Mouse (Mus musculus): Measurements from ENCODE around the gene Cul9. TPM values are rescaled to one million over a fixed set of nuclear protein-coding genes. Genes with fewer than 3 reads are reported as not detected.
"Not testable (repeated sequence)": the region's sequence is repeated elsewhere in the genome, so short reads cannot be mapped to it uniquely, and the experiment has no call there.

Cul9 gene
- polyA plus RNA-seq, 1 experiment from 2014 or later = 6.5 TPM

DNA sequence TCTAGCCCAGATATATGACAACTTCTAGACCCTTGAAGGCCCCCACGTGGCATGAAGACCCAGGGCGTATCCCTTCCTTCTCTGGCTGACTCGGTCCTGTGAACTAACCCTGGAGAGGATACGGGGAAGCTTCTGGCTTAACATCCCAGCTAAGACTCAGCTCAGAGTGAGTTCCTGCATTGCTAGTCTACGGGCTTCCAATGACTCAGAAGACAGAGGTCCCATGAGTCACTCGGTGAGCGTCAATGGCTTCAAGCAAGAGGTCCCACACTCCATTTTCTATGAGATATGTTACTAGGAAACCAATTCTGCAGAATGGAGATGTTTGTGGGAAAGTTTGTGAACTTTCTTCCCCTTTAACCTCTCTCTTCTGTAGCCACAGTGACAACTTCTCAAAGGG is 28.3 kb upstream of the Cul9 start:
- Histone ChIP-seq H3K9ac (ENCODE audit: low read depth, low read length) (no peak overlapping the region), H3K4me2 (ENCODE audit: low read length) (no peak overlapping the region), H3K4me3 (replicated peaks; ENCODE audit: low read depth, low read length) (no peak overlapping the region), H3K27ac (no peak overlapping the region), H3K9me3 (replicated peaks; ENCODE audit: low read length) (no peaks in the 10 kb centered on the region), H3K27me3 (ENCODE audit: insufficient read depth, low read length) (no peaks in the 10 kb centered on the region), H3K4me1 (replicated peaks; ENCODE audit: insufficient read depth, low read length) (no peaks in the 10 kb centered on the region; the same call in 1 of the 2 replicates), H3K36me3 (ENCODE audit: insufficient read depth, low read length) (peaks cover 69% of the 10 kb centered on the region)
- DNase-seq (ENCODE audit: low spot score) (no peak), ATAC-seq (replicated peaks; ENCODE audit: low FRiP score, low read depth) (no peak)
- no peak for TF ChIP-seq CTCF (IDR thresholded peaks at IDR 0.05; ENCODE audit: low read depth)
- 86% methylated on average over 7 of the region's 7 CpGs for WGBS

DNA sequence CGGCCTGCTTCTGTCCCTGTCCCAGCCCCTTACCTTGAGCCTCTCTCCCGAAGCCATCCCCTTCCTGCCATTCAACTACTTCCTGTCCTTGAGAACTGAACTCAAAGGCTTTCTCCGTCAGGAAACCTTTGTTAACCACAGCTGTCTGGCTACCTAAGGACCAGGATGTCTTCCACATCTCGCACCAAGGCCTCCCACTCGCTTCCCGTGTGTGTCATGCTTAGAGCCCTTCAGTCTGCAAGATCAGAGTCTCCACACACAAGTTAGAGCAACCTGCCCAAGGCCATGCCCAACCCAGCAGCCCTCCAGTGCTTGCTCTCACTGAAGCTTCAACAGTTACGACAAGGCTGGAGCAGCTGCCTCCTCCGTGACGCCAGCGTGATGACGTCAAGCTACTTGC is 24.8 kb upstream of the Cul9 start:
- no peak overlapping the region for H3K27ac ChIP-seq
- H3K4me2 ChIP-seq (ENCODE audit: low read length) = no peak overlapping the region
- H3K4me1 ChIP-seq (replicated peaks; ENCODE audit: insufficient read depth, low read length) = no peaks in the 10 kb centered on the region
- no peak overlapping the region for H3K4me3 ChIP-seq (replicated peaks; ENCODE audit: low read depth, low read length)
- WGBS = 79% methylated on average over 11 of the region's 11 CpGs
- no peaks in the 10 kb centered on the region for H3K27me3 ChIP-seq (ENCODE audit: insufficient read depth, low read length)
- H3K9me3 ChIP-seq (replicated peaks; ENCODE audit: low read length) = no peaks in the 10 kb centered on the region
- TF ChIP-seq CTCF (IDR thresholded peaks at IDR 0.05; ENCODE audit: low read depth) = no peak
- H3K36me3 ChIP-seq (ENCODE audit: insufficient read depth, low read length) = peaks cover 68% of the 10 kb centered on the region
- H3K9ac ChIP-seq (ENCODE audit: low read depth, low read length) = no peak overlapping the region
- DNase-seq (ENCODE audit: low spot score) = no peak
- 0 out of 2 replicates have a peak, but pooled peaks have one; percentile 9 for ATAC-seq (replicated peaks; ENCODE audit: low FRiP score, low read depth)

DNA sequence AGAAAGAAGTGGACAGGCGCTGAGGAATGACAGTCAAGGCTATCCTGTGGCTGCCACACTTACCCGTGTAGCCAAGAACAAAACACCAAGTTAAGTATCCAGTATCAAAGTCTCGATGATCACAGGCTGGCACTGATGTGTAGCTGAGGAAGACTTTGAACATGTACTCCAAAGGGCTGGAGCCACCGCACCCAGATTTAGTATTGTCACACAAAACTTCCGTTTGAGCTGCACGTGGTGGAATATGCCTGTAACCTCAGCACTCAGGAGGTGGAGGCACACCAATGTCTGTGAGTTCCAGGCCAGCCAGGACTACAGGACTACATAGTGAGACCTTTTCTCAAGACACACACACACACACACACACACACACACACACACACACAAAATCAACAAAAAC is 13.0 kb upstream of the Cul9 start:
- Histone ChIP-seq H3K4me3 (replicated peaks; ENCODE audit: low read depth, low read length) (no peak overlapping the region), H3K9ac (ENCODE audit: low read depth, low read length) (no peak overlapping the region), H3K4me1 (replicated peaks; ENCODE audit: insufficient read depth, low read length) (peaks cover 10% of the 10 kb centered on the region; the same call in 1 of the 2 replicates), H3K27me3 (ENCODE audit: insufficient read depth, low read length) (no peaks in the 10 kb centered on the region), H3K27ac (no peak overlapping the region), H3K4me2 (ENCODE audit: low read length) (no peak overlapping the region), H3K36me3 (ENCODE audit: insufficient read depth, low read length) (no peaks in the 10 kb centered on the region), H3K9me3 (replicated peaks; ENCODE audit: low read length) (no peaks in the 10 kb centered on the region)
- 82% methylated on average over 6 of the region's 6 CpGs for WGBS
- no peak for TF ChIP-seq CTCF (IDR thresholded peaks at IDR 0.05; ENCODE audit: low read depth)
- DNase-seq (ENCODE audit: low spot score) (no peak), ATAC-seq (replicated peaks; ENCODE audit: low FRiP score, low read depth) (no peak)

GRCm38 (mm10) chr17:46558151-46558550 is 12.0 kb upstream of the Cul9 start:
- Histone ChIP-seq H3K4me1 (replicated peaks; ENCODE audit: insufficient read depth, low read length) (peaks cover 20% of the 10 kb centered on the region), H3K4me2 (ENCODE audit: low read length) (no peak overlapping the region), H3K9me3 (replicated peaks; ENCODE audit: low read length) (no peaks in the 10 kb centered on the region), H3K27me3 (ENCODE audit: insufficient read depth, low read length) (no peaks in the 10 kb centered on the region), H3K27ac (no peak overlapping the region), H3K36me3 (ENCODE audit: insufficient read depth, low read length) (no peaks in the 10 kb centered on the region), H3K4me3 (replicated peaks; ENCODE audit: low read depth, low read length) (no peak overlapping the region), H3K9ac (ENCODE audit: low read depth, low read length) (no peak overlapping the region)
- WGBS = 94% methylated on average over 5 of the region's 5 CpGs
- no peak for TF ChIP-seq CTCF (IDR thresholded peaks at IDR 0.05; ENCODE audit: low read depth)
- DNase-seq (ENCODE audit: low spot score) (no peak), ATAC-seq (replicated peaks; ENCODE audit: low FRiP score, low read depth) (no peak)

GRCm38 (mm10) chr17:46557321-46557720 is 11.1 kb upstream of the Cul9 start:
- H3K9ac ChIP-seq (ENCODE audit: low read depth, low read length); H3K9me3 ChIP-seq (replicated peaks; ENCODE audit: low read length); H3K4me2 ChIP-seq (ENCODE audit: low read length); DNase-seq (ENCODE audit: low spot score); H3K36me3 ChIP-seq (ENCODE audit: insufficient read depth, low read length); H3K27me3 ChIP-seq (ENCODE audit: insufficient read depth, low read length); ATAC-seq (replicated peaks; ENCODE audit: low FRiP score, low read depth); H3K4me3 ChIP-seq (replicated peaks; ENCODE audit: low read depth, low read length): not testable (repeated sequence)
- peaks cover 26% of the 10 kb centered on the region for H3K4me1 ChIP-seq (replicated peaks; ENCODE audit: insufficient read depth, low read length)
- peak overlapping the region; percentile 92 for H3K27ac ChIP-seq

- TF ChIP-seq CTCF (IDR thresholded peaks at IDR 0.05; ENCODE audit: low read depth) = no peak
- Histone ChIP-seq H3K27me3 (ENCODE audit: insufficient read depth, low read length) (no peaks in the 10 kb centered on the region), H3K36me3 (ENCODE audit: insufficient read depth, low read length) (peaks cover 6% of the 10 kb centered on the region; the same call in 1 of the 2 replicates), H3K9me3 (replicated peaks; ENCODE audit: low read length) (no peaks in the 10 kb centered on the region), H3K27ac (peak overlapping the region; percentile 92), H3K4me2 (ENCODE audit: low read length) (peak overlapping the region; percentile 74), H3K4me1 (replicated peaks; ENCODE audit: insufficient read depth, low read length) (peaks cover 28% of the 10 kb centered on the region), H3K9ac (ENCODE audit: low read depth, low read length) (peak overlapping the region; percentile 59), H3K4me3 (replicated peaks; ENCODE audit: low read depth, low read length) (peak overlapping the region; percentile 79)
- DNase-seq (ENCODE audit: low spot score) (no peak), ATAC-seq (replicated peaks; ENCODE audit: low FRiP score, low read depth) (peak; percentile 16)
- WGBS = 0% methylated on average over 11 of the region's 11 CpGs
Observed at GRCm38 (mm10) chr17:46556584-46556945, 10.4 kb upstream of the Cul9 start.
